33 mouse cellular contexts compared by ENCODE assay signal in genomic region chr9:121619441-121619840, GRCm38 (mm10). TPM values are rescaled to one million over a fixed set of nuclear protein-coding genes. Genes with fewer than 3 reads are reported as not detected.
DNase-seq lines count a peak whose midpoint lies in the region; ATAC-seq and TF ChIP-seq lines count a peak whose summit lies in the region.
"Had no signal": no experiment of that assay in that cellular context is flagged by ENCODE, and none has a peak within 500 bp of the region (broad histone marks: within the 10 kb centered on the region; RNA-seq: fewer than 3 reads in every experiment).

No protein-coding gene starts in this region.

- TF ChIP-seq CTCF in lung, postnatal 0 days (IDR thresholded peaks at IDR 0.05) = no peak

- H3K9me3 ChIP-seq in lung, embryonic 15.5 days = no peaks in the 10 kb centered on the region
- no peaks in the 10 kb centered on the region for H3K9me3 ChIP-seq in limb, embryonic 10.5 days (replicated peaks)
- H3K9me3 ChIP-seq in lung, postnatal 0 days (ENCODE audit: low read length) = no peaks in the 10 kb centered on the region
- H3K9me3 ChIP-seq: embryonic facial prominence, embryonic 13.5 days; hindbrain, embryonic 10.5 days; hindbrain, embryonic 15.5 days; liver, embryonic 13.5 days; neural tube, embryonic 15.5 days; stomach, embryonic 15.5 days had no signal

- 25% methylated on average over 7 of the region's 7 CpGs for WGBS in lung, embryonic 15.5 days
- 41% methylated on average over 7 of the region's 7 CpGs for WGBS in limb, embryonic 10.5 days
- WGBS in lung, postnatal 0 days = 38% methylated on average over 7 of the region's 7 CpGs

- TF ChIP-seq EP300 in lung, postnatal 0 days (IDR thresholded peaks at IDR 0.05) = no peak

- H3K27ac ChIP-seq in lung, embryonic 15.5 days = 0 out of 2 replicates have a peak overlapping the region, but pooled peaks have one; percentile 41
- H3K27ac ChIP-seq in limb, embryonic 10.5 days = peak overlapping the region; percentile 42
- no peak overlapping the region for H3K27ac ChIP-seq in lung, postnatal 0 days (ENCODE audit: low read length)
- H3K27ac ChIP-seq: embryonic facial prominence, embryonic 13.5 days; hindbrain, embryonic 10.5 days; hindbrain, embryonic 15.5 days; kidney, postnatal 0 days; liver, embryonic 13.5 days; macrophage; neural tube, embryonic 15.5 days; stomach, embryonic 15.5 days had no signal

- no peak for DNase-seq in lung, postnatal 14 days
- DNase-seq in limb, embryonic 10.5 days (ENCODE audit: low spot score) = no peak
- no peak for DNase-seq in lung, postnatal 0 days (ENCODE audit: low spot score)
- no peak for DNase-seq in left cerebral cortex, adult 11 months (ENCODE audit: low spot score)
- no peak for DNase-seq in heart, adult 18-20 months
- DNase-seq: adrenal gland, adult 8-10 months; cerebellum, adult 2 months; cerebellum, postnatal 14 days; heart, postnatal 14 days; kidney, adult 18-20 months; kidney, postnatal 4 days; layer of hippocampus, postnatal 36 days; liver, embryonic 13.5 days; midbrain, embryonic 14.5 days; retina, postnatal 1 day; right cerebral cortex, postnatal 14 days; thymus, postnatal 14 days had no signal

- no peaks in the 10 kb centered on the region for H3K27me3 ChIP-seq in lung, embryonic 15.5 days
- peaks cover 3% of the 10 kb centered on the region; the same call in 1 of the 2 replicates for H3K27me3 ChIP-seq in limb, embryonic 10.5 days (ENCODE audit: low read depth, poor library complexity, severe bottlenecking)
- no peaks in the 10 kb centered on the region for H3K27me3 ChIP-seq in lung, postnatal 0 days (replicated peaks; ENCODE audit: insufficient read depth, low read length)
- H3K27me3 ChIP-seq: embryonic facial prominence, embryonic 13.5 days; hindbrain, embryonic 15.5 days; neural tube, embryonic 15.5 days; stomach, embryonic 15.5 days had no signal

- H3K4me2 ChIP-seq in lung, embryonic 15.5 days = no peak overlapping the region
- H3K4me2 ChIP-seq in lung, postnatal 0 days (replicated peaks; ENCODE audit: low read depth, low read length) = no peak overlapping the region
- H3K4me2 ChIP-seq: embryonic facial prominence, embryonic 13.5 days; hindbrain, embryonic 15.5 days; liver, embryonic 13.5 days; neural tube, embryonic 15.5 days; stomach, embryonic 15.5 days had no signal

- no peaks in the 10 kb centered on the region for H3K4me1 ChIP-seq in lung, embryonic 15.5 days
- peaks cover 21% of the 10 kb centered on the region for H3K4me1 ChIP-seq in limb, embryonic 10.5 days
- H3K4me1 ChIP-seq in lung, postnatal 0 days (ENCODE audit: insufficient read depth, low read depth, low read length) = no peaks in the 10 kb centered on the region
- H3K4me1 ChIP-seq: hindbrain, embryonic 15.5 days; liver, embryonic 13.5 days; stomach, embryonic 15.5 days had no signal

- H3K4me3 ChIP-seq in lung, embryonic 15.5 days = no peak overlapping the region
- no peak overlapping the region for H3K4me3 ChIP-seq in limb, embryonic 10.5 days
- H3K4me3 ChIP-seq in lung, postnatal 0 days (ENCODE audit: low read depth, low read length) = no peak overlapping the region
- H3K4me3 ChIP-seq: embryonic facial prominence, embryonic 13.5 days; hindbrain, embryonic 10.5 days; hindbrain, embryonic 15.5 days; liver, embryonic 13.5 days; neural tube, embryonic 15.5 days; stomach, embryonic 15.5 days had no signal

- no peak overlapping the region for H3K9ac ChIP-seq in lung, embryonic 15.5 days
- no peak overlapping the region for H3K9ac ChIP-seq in lung, postnatal 0 days (replicated peaks; ENCODE audit: low read depth)
- H3K9ac ChIP-seq: embryonic facial prominence, embryonic 13.5 days; hindbrain, embryonic 15.5 days; liver, embryonic 13.5 days; neural tube, embryonic 15.5 days; stomach, embryonic 15.5 days had no signal

- no peak; the same call in 1 of the 2 replicates for ATAC-seq in lung, embryonic 15.5 days (ENCODE audit: borderline replicate concordance, extremely low read depth, low FRiP score, low TSS enrichment)
- peak; percentile 43; the same call in 1 of the 2 replicates for ATAC-seq in common myeloid progenitor, adult 5-6 weeks (replicated peaks; ENCODE audit: low read depth, poor library complexity, severe bottlenecking)
- peak; percentile 14; the same call in 1 of the 2 replicates for ATAC-seq in lung, postnatal 0 days
- ATAC-seq: forebrain, embryonic 16.5 days had no signal

- no peaks in the 10 kb centered on the region for H3K36me3 ChIP-seq in lung, embryonic 15.5 days
- no peaks in the 10 kb centered on the region for H3K36me3 ChIP-seq in limb, embryonic 10.5 days
- no peaks in the 10 kb centered on the region for H3K36me3 ChIP-seq in lung, postnatal 0 days (ENCODE audit: insufficient read depth, low read length)
- H3K36me3 ChIP-seq: embryonic facial prominence, embryonic 13.5 days; hindbrain, embryonic 10.5 days; hindbrain, embryonic 15.5 days; liver, embryonic 13.5 days; neural tube, embryonic 15.5 days; stomach, embryonic 15.5 days had no signal

RNA-seq across cellular contexts. Expression of gene Lyzl4, which starts 22.5 kb away (rescaled TPM):
- polyA plus RNA-seq in lung, embryonic 15.5 days (2015; fragmentation: Nextera tagmentation; extraction: Ambion mirVana) = 0.16 TPM in 1 of 2 replicates, not detected in the other
- not detected in 2 replicates for total RNA-seq in common myeloid progenitor, adult 5-6 weeks (2017)
- not detected in 2 replicates for polyA plus RNA-seq in limb, embryonic 10.5 days (2016; fragmentation: Nextera tagmentation; extraction: Ambion mirVana)
- polyA plus RNA-seq in lung, postnatal 0 days (2015; fragmentation: Nextera tagmentation; extraction: Ambion mirVana) = not detected in 2 replicates
- total RNA-seq in heart, adult 18-20 months (2021) = not detected
- total RNA-seq: gastrocnemius, adult 8-10 months; heart, adult 8-10 months; heart, postnatal 14 days; megakaryocyte-erythroid progenitor cell, adult 5-6 weeks had no signal
- polyA plus RNA-seq: forebrain, embryonic 11.5 days; forebrain, embryonic 16.5 days; heart, embryonic 14.5 days; hindbrain, embryonic 10.5 days; intestine, embryonic 14.5 days; kidney, postnatal 0 days; midbrain, embryonic 14.5 days; neural tube, embryonic 15.5 days had no signal

RNA-seq across cellular contexts. Expression of gene Vipr1, which starts 23.1 kb away (rescaled TPM):
- polyA plus RNA-seq in lung, embryonic 15.5 days (2015; fragmentation: Nextera tagmentation; extraction: Ambion mirVana) = 0.30 and 0.55 TPM in 2 replicates
- 0.14 TPM in 1 of 2 replicates, not detected in the other for total RNA-seq in common myeloid progenitor, adult 5-6 weeks (2017)
- 0.14 and 0.49 TPM in 2 replicates for polyA plus RNA-seq in limb, embryonic 10.5 days (2016; fragmentation: Nextera tagmentation; extraction: Ambion mirVana)
- polyA plus RNA-seq in lung, postnatal 0 days (2015; fragmentation: Nextera tagmentation; extraction: Ambion mirVana) = 0.20 and 0.29 TPM in 2 replicates
- total RNA-seq in heart, adult 18-20 months (2021) = 1 to 10 TPM; 1.3 to 1.7 TPM
- total RNA-seq: megakaryocyte-erythroid progenitor cell, adult 5-6 weeks had no signal
